Mouse (Mus musculus): ENCODE results near the gene Ube3c. TPM values are rescaled to one million over a fixed set of nuclear protein-coding genes. Genes with fewer than 3 reads are reported as not detected.

Ube3c gene
- total RNA-seq, 1 experiment from 2014 or later, result 22.9 TPM

Other genes with a start within 250 kb of the Ube3c start
- 0.43 to 2.2 TPM (median 1.1 TPM) in 3 replicates for gene Lmbr1, start 190.9 kb upstream of the Ube3c start, total RNA-seq (2017)
- gene Nom1, start 134.6 kb upstream of the Ube3c start, total RNA-seq (2017), result 10.8 to 14.1 TPM (median 10.9 TPM) in 3 replicates
- not detected in 3 replicates for gene Mnx1, start 90.8 kb upstream of the Ube3c start, total RNA-seq (2017)
- gene Dnajb6, start 166.4 kb downstream of the Ube3c start, total RNA-seq (2017), result 221 to 273 TPM (median 236 TPM) in 3 replicates
- gene Gm5129, start 166.7 kb downstream of the Ube3c start, total RNA-seq (2017), result 12.6 to 24.8 TPM in 2 of 3 replicates, not detected in the other

Measured in monocyte, adult 5-6 weeks (primary cell).